In genomic region chr10:104684717-104685336, GRCm38 (mm10) we compare ENCODE assay signal across 19 mouse cellular contexts.
"Had no signal": no experiment of that assay in that cellular context is flagged by ENCODE, and none has a peak within 500 bp of the region (broad histone marks: within the 10 kb centered on the region; RNA-seq: fewer than 3 reads in every experiment).

No protein-coding gene starts in this region.

- H3K4me3 ChIP-seq: layer of hippocampus, adult 2 months; liver, embryonic 13.5 days; lung, embryonic 15.5 days; megakaryocyte, embryonic 14.5 days; midbrain, embryonic 10.5 days; midbrain, embryonic 13.5 days; myocyte; neural tube, embryonic 13.5 days had no signal

- H3K4me1 ChIP-seq: liver, embryonic 13.5 days; lung, embryonic 15.5 days; megakaryocyte, embryonic 14.5 days; midbrain, embryonic 10.5 days; midbrain, embryonic 13.5 days; neural tube, embryonic 13.5 days had no signal

- H3K9ac ChIP-seq: liver, embryonic 13.5 days; lung, embryonic 15.5 days; midbrain, embryonic 13.5 days; neural tube, embryonic 13.5 days had no signal

- DNase-seq: kidney, adult 2 months; kidney, postnatal 25 days; layer of hippocampus, adult 9-11 months; liver, embryonic 13.5 days; lung, postnatal 10 days; lung, postnatal 36 days; retina, postnatal 1 day; right cerebral cortex, postnatal 25 days; spleen, adult 18-20 months; thymus, postnatal 25 days had no signal

- H3K36me3 ChIP-seq: liver, embryonic 13.5 days; lung, embryonic 15.5 days; midbrain, embryonic 10.5 days; midbrain, embryonic 13.5 days; neural tube, embryonic 13.5 days had no signal

- H3K9me3 ChIP-seq: liver, embryonic 13.5 days; lung, embryonic 15.5 days; midbrain, embryonic 10.5 days; midbrain, embryonic 13.5 days; neural tube, embryonic 13.5 days had no signal

- H3K27ac ChIP-seq: kidney, postnatal 0 days; layer of hippocampus, adult 2 months; liver, embryonic 13.5 days; lung, embryonic 15.5 days; midbrain, embryonic 10.5 days; midbrain, embryonic 13.5 days; neural tube, embryonic 13.5 days had no signal

- H3K4me2 ChIP-seq: liver, embryonic 13.5 days; lung, embryonic 15.5 days; midbrain, embryonic 13.5 days; neural tube, embryonic 13.5 days had no signal

- H3K27me3 ChIP-seq: liver, embryonic 13.5 days; lung, embryonic 15.5 days; megakaryocyte, embryonic 14.5 days; midbrain, embryonic 13.5 days; neural tube, embryonic 13.5 days had no signal

- ATAC-seq: midbrain, embryonic 13.5 days; midbrain, embryonic 16.5 days had no signal
